Mouse (Mus musculus): Measurements from ENCODE around the gene Cdr2l. TPM values are rescaled to one million over a fixed set of nuclear protein-coding genes. Genes with fewer than 3 reads are reported as not detected.

Cdr2l gene
- polyA plus RNA-seq, 1 experiment from 2014 or later: not detected

DNA sequence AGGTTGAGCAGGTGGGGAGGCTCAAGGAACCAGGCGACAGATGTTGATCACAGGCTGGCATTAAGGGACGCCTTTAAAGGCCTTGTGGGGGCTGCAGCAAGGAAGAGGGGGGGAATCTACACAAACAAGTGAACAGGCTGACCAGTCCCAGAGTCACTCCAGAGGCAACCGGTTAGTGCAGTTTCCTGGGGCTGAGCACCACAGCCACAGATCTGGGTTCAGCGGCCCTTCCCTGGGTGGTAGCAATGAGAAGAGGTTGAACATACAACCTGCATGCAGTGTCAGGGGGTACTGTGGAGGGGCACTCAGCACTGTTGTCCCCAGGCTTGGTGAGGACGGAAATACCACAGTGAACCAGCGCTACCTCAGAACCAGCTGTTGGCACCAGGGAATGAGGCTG is 51.6 kb downstream of the Cdr2l start:
- Histone ChIP-seq H3K27ac (no peak overlapping the region), H3K4me3 (ENCODE audit: inconsistent target) (no peak overlapping the region), H3K36me3 (ENCODE audit: inconsistent target) (peaks cover 28% of the 10 kb centered on the region), H3K79me2 (ENCODE audit: inconsistent target) (no peaks in the 10 kb centered on the region)
- 93% methylated on average over 6 of the region's 6 CpGs for WGBS (ENCODE audit: missing documents)

DNA sequence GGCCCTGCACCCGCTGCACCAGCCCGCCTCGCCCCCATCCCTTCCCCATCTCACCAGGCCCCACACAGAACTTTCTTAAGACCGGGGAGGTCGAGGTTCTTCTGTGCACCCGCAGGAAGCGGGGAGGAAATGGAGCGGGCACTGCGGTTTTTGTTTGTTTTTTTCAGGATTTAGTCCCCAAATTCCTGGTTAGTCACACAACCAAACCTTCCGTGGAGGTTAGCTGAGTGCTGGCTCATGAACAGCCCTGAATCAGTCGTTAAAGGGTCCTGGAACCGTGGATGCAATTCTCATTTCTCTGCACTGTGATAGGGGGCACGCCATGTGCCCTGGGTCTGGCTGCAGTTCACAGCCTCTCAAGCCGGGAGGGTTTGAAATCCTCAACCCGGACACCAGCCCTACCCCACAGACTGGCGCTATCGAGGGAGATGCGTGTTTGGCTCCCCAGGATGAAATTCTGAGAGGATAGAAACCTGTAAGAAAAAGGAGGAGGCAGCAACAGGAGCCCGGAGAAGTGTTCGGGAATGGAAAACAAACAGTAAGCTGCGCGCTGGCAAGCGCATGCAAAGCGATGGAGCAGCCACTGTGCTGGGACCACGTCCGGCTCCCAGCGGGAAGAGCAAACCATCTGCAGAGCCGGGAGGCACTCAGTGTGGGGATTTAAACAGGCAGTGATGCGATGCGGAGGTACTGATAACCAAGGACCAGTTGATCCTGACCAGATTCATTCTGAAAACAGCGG is 54.1 kb downstream of the Cdr2l start:
- H3K79me2 ChIP-seq (ENCODE audit: inconsistent target): no peaks in the 10 kb centered on the region
- H3K36me3 ChIP-seq (ENCODE audit: inconsistent target): peaks cover 12% of the 10 kb centered on the region
- WGBS (ENCODE audit: missing documents): 33% methylated on average over 30 of the region's 31 CpGs
- H3K4me3 ChIP-seq (ENCODE audit: inconsistent target): no peak overlapping the region
- no peak overlapping the region for H3K27ac ChIP-seq

DNA sequence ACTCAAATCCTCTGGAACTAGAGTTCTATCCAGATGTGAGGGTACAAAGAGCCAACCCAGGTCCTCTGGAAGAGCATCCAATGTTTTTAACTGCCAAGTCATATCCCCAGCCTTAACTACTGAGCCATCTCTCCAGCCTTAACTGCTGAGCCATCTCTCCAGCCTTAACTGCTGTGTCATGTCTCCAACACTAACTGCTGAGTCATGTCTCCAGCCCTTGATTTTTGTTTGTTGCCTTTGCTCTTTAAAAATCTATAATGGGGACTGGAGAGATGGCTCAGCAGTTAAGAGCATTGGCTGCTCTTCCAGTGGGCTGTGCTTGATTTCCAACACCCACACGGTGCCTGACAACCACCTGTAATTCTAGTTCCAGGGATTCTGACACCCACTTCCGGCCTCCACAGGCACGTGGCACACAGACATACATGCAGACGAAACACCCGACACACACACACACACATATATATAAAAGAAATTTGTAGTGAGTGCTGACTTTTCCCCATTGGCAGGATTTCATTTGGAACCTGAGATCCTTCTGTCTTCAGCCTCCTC is 55.9 kb downstream of the Cdr2l start:
- Histone ChIP-seq H3K4me3 (ENCODE audit: inconsistent target) (no peak overlapping the region), H3K36me3 (ENCODE audit: inconsistent target) (no peaks in the 10 kb centered on the region), H3K79me2 (ENCODE audit: inconsistent target) (no peaks in the 10 kb centered on the region), H3K27ac (no peak overlapping the region)
- WGBS (ENCODE audit: missing documents): 78% methylated on average over 5 of the region's 5 CpGs

DNA sequence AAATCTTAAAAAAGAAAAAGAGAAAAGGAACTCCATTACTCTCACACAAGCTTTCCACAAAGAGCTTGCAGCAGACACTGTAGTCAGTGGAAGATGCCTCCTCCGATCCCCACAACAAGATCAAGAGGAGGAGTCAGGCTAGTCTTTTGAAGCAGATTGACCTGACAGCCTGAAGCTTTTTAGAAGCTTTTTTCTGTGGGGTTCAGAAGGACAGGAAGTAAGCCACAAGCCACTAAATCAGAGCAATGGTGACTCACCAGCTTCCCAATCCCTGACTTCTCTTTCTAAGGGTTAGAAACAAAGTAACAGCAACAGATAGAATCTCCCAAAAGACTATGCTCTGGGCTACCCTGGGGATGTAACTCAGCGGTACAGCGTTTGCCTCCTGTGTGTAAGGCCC is 57.6 kb downstream of the Cdr2l start:
- 77% methylated on average over 3 of the region's 3 CpGs for WGBS (ENCODE audit: missing documents)
- no peaks in the 10 kb centered on the region for H3K36me3 ChIP-seq (ENCODE audit: inconsistent target)
- no peak overlapping the region for H3K4me3 ChIP-seq (ENCODE audit: inconsistent target)
- no peaks in the 10 kb centered on the region for H3K79me2 ChIP-seq (ENCODE audit: inconsistent target)
- peak overlapping the region; percentile 31 for H3K27ac ChIP-seq

DNA sequence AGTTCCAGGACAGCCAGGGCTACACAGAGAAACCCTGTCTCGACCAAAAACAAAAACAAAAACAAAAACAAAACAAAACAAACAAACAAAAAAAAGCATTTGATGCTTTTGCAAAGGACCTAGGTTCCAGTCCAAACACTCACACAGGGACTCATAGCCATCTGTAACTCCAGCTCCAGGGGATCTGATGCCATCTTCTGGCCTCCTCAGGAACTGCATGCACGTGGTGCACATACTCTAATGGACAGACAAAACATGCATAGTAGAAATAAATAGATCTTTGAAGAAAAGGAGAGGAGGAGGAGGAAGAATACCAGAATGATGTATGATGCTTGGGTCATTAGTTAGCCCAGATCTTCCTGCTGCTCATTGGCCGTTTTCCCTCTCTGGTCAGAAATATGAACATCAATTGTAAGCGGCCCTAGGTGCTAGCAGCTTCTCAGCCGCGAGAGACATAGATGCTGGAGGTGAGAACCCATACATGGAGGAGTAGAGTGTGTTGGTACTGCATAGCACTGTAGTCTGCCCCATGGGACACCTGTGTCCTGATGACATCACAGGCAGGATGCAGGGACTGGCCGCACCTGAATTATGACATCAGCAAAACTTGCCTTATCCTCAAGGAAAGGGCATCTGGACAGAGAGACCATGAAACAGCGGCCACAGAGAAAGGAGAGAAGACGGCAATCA is 58.3 kb downstream of the Cdr2l start, which contains the start of gene Trim80:
TSS of gene Trim80 (plus strand) at position 640 of the 690 bp plus-strand sequence.
- Histone ChIP-seq H3K4me3 (ENCODE audit: inconsistent target) (no peak within 1 kb of the TSS), H3K27ac (peak within 1 kb of the TSS; percentile 31), H3K36me3 (ENCODE audit: inconsistent target) (no peaks in the 10 kb centered on the region), H3K79me2 (ENCODE audit: inconsistent target) (no peaks in the 10 kb centered on the region)
- WGBS (ENCODE audit: missing documents): 98% methylated on average over 9 of the region's 9 CpGs

DNA sequence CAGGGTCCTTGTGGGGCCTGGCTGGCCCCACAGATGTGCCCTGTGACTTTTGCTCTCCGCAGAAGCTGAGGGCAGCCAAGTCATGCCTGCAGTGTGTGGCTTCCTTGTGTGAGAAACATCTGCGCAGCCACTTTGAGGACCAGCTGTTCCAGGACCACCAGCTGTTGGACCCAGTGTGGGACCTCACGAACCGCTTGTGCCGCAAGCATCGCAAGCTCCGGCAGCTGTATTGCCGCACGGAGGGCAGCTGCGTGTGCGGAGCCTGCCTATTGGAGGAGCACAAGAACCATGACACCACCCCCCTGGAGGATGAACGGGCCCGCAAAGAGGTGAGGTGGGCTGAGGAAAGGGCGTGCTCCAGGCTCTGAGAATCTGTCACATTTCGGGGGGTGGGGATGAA is 59.7 kb downstream of the Cdr2l start:
- Histone ChIP-seq H3K79me2 (ENCODE audit: inconsistent target) (no peaks in the 10 kb centered on the region), H3K27ac (no peak overlapping the region), H3K4me3 (ENCODE audit: inconsistent target) (no peak overlapping the region), H3K36me3 (ENCODE audit: inconsistent target) (no peaks in the 10 kb centered on the region)
- WGBS (ENCODE audit: missing documents): 78% methylated on average over 14 of the region's 15 CpGs

Other genes starting within 250 kb of the Cdr2l start
- 76.9 to 122 TPM (median 90.4 TPM) in 3 replicates for gene Cd300lf, start 247.9 kb upstream of the Cdr2l start, polyA plus RNA-seq (2018)
- 158 to 302 TPM (median 169 TPM) in 3 replicates for gene Slc9a3r1, start 218.6 kb upstream of the Cdr2l start, polyA plus RNA-seq (2018)
- gene Tmem104, start 194.4 kb upstream of the Cdr2l start, polyA plus RNA-seq (2018): 86.7 to 149 TPM (median 97.3 TPM) in 3 replicates
- gene Nat9, start 194.1 kb upstream of the Cdr2l start, polyA plus RNA-seq (2018): 49.9 to 79.6 TPM (median 50.9 TPM) in 3 replicates
- not detected in 3 replicates for gene Grin2c, start 114.7 kb upstream of the Cdr2l start, polyA plus RNA-seq (2018)
- 2.3 to 6.0 TPM (median 4.3 TPM) in 3 replicates for gene Fdxr, start 104.9 kb upstream of the Cdr2l start, polyA plus RNA-seq (2018)
- gene Fads6, start 84.3 kb upstream of the Cdr2l start, polyA plus RNA-seq (2018): 0.52 to 1.4 TPM (median 0.90 TPM) in 3 replicates
- not detected in 3 replicates for gene Otop2, start 74.8 kb upstream of the Cdr2l start, polyA plus RNA-seq (2018)
- gene Ush1g, start 59.9 kb upstream of the Cdr2l start, polyA plus RNA-seq (2018): not detected in 3 replicates
- gene Otop3, start 47.2 kb upstream of the Cdr2l start, polyA plus RNA-seq (2018): not detected in 3 replicates
- gene Hid1, start 14.2 kb upstream of the Cdr2l start, polyA plus RNA-seq (2018): not detected in 3 replicates
- gene Mrpl58, start 21.8 kb downstream of the Cdr2l start, polyA plus RNA-seq (2018): 33.0 to 43.0 TPM (median 39.2 TPM) in 3 replicates
- gene Atp5h, start 38.0 kb downstream of the Cdr2l start, polyA plus RNA-seq (2018): 377 to 621 TPM (median 390 TPM) in 3 replicates
- gene Kctd2, start 38.2 kb downstream of the Cdr2l start, polyA plus RNA-seq (2018): 13.7 to 21.3 TPM (median 17.9 TPM) in 3 replicates
- gene Trim80, start 58.6 kb downstream of the Cdr2l start, polyA plus RNA-seq (2018): not detected in 3 replicates
- gene Slc16a5, start 80.6 kb downstream of the Cdr2l start, polyA plus RNA-seq (2018): not detected in 3 replicates
- 21.4 to 26.8 TPM (median 22.9 TPM) in 3 replicates for gene Armc7, start 93.8 kb downstream of the Cdr2l start, polyA plus RNA-seq (2018)
- gene Nt5c, start 109.9 kb downstream of the Cdr2l start, polyA plus RNA-seq (2018): 54.5 to 73.7 TPM (median 60.1 TPM) in 3 replicates
- 68.8 to 166 TPM (median 152 TPM) in 3 replicates for gene Jpt1, start 132.5 kb downstream of the Cdr2l start, polyA plus RNA-seq (2018)
- gene Sumo2, start 154.4 kb downstream of the Cdr2l start, polyA plus RNA-seq (2018): 229 to 319 TPM (median 316 TPM) in 3 replicates
- gene Nup85, start 182.5 kb downstream of the Cdr2l start, polyA plus RNA-seq (2018): 11.4 to 41.8 TPM (median 14.7 TPM) in 3 replicates
- gene Mrps7, start 222.0 kb downstream of the Cdr2l start, polyA plus RNA-seq (2018): 21.1 to 35.5 TPM (median 25.6 TPM) in 3 replicates
- 15.8 to 69.3 TPM (median 37.7 TPM) in 3 replicates for gene Gga3, start 222.1 kb downstream of the Cdr2l start, polyA plus RNA-seq (2018)
- 24.9 to 57.5 TPM (median 29.7 TPM) in 3 replicates for gene Mif4gd, start 231.1 kb downstream of the Cdr2l start, polyA plus RNA-seq (2018)
- 14.9 to 26.4 TPM (median 17.0 TPM) in 3 replicates for gene Slc25a19, start 246.4 kb downstream of the Cdr2l start, polyA plus RNA-seq (2018)

Data from macrophage (primary cell).